Mouse (Mus musculus) myocyte (in vitro differentiated cells): ENCODE data around the gene Larp4b.

Experiments used
- E2F4 ChIP-seq: IDR thresholded peaks from one replicate; pipeline ENCODE4 v1.6.1; 2011; ENCODE audit warnings: mild to moderate bottlenecking, control low read depth, moderate library complexity; ENCODE audit not compliant: insufficient read depth
- MAX ChIP-seq: IDR thresholded peaks from one replicate; pipeline ENCODE4 v1.6.1; 2011; ENCODE audit warnings: low read depth, mild to moderate bottlenecking, control low read depth
- MYOD1 ChIP-seq, 3 experiments: IDR thresholded peaks; one replicate each; pipeline ENCODE4 v1.6.1; 2011; ENCODE audit warnings: control low read depth in 2 of 3, low read depth in 2 of 3, mild to moderate bottlenecking in 2 of 3, moderate library complexity in 1 of 3; ENCODE audit not compliant: insufficient read length in 2 of 3, control insufficient read depth in 1 of 3
- MYOG ChIP-seq, 3 experiments: IDR thresholded peaks; one replicate each; pipeline ENCODE4 v1.6.1; 2011; ENCODE audit warnings: control low read depth in 2 of 3, low read depth in 2 of 3, mild to moderate bottlenecking in 2 of 3; ENCODE audit not compliant: insufficient read length in 2 of 3, control insufficient read depth in 1 of 3, insufficient read depth in 1 of 3
- POLR2A ChIP-seq: IDR thresholded peaks from one replicate; pipeline ENCODE4 v1.6.1; 2011; ENCODE audit warnings: low read depth, mild to moderate bottlenecking, control low read depth, moderate library complexity; ENCODE audit not compliant: insufficient read length
- POLR2AphosphoS2 ChIP-seq: IDR thresholded peaks from one replicate; pipeline ENCODE4 v1.6.1; 2011; ENCODE audit warnings: low read depth, control low read depth; ENCODE audit not compliant: insufficient read length
- TCF12 ChIP-seq: IDR thresholded peaks from one replicate; pipeline ENCODE4 v1.6.1; 2011; ENCODE audit warnings: mild to moderate bottlenecking, control low read depth; ENCODE audit not compliant: poor library complexity, insufficient read depth, severe bottlenecking
- TCF3 ChIP-seq: IDR thresholded peaks from one replicate; pipeline ENCODE4 v1.6.1; 2011; ENCODE audit warnings: low read depth, control low read depth; ENCODE audit not compliant: insufficient read length
- USF1 ChIP-seq: IDR thresholded peaks from one replicate; pipeline ENCODE4 v1.6.1; 2011; ENCODE audit warnings: low read depth, mild to moderate bottlenecking, control low read depth, moderate library complexity

DNA sequence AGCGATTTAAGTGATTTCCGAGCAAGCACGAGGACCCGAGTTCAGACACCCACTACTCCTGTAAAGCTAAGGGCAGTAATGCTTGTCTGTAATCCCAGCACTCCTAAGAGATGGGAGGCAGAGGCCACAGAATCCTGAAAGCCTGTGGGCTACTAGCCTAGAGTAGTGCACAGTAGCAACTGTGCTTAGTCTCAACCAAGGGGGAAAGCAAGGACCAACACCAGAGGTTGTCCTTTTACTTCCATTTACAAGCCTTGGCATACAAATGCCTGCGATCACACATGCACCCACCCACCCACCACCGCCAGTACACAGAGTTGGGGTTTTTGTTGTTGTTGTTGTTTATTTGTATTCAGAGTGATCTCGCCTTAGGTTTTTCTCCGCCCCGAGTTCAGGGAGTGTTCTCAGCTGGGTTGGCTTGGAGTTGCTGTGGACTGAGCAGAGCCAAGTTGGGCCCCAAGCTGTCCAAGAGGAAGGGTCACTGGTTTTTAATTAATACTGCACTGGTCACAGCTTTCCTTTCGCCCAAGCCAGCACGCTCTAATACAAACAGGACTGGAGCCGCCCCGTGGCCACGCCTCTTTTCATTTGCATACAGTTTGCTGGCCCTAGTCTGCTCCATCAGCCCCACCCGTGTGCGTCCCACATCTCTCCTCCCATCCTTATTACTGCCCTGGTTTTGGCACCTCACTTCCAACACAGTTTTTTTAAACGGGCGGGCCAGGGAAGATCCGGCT lies 105.2 kb downstream of the Larp4b start:
- TF ChIP-seq MYOD1 (IDR thresholded peaks at IDR 0.05; ENCODE audit: control insufficient read depth in 1 of 3, insufficient read length in 2 of 3, low read depth in 2 of 3): no peak
- no peak for TF ChIP-seq TCF12
- no peak for TF ChIP-seq TCF3
- no peak for TF ChIP-seq USF1
- TF ChIP-seq POLR2A: no peak
- TF ChIP-seq MAX: no peak
- TF ChIP-seq POLR2AphosphoS2: no peak
- TF ChIP-seq E2F4: no peak
- TF ChIP-seq MYOG (IDR thresholded peaks at IDR 0.05; ENCODE audit: control insufficient read depth in 1 of 3, insufficient read depth in 1 of 3, insufficient read length in 2 of 3, low read depth in 2 of 3): no peak
